Mouse (Mus musculus): Measurements from ENCODE around the gene Atp6ap2. TPM values are rescaled to one million over a fixed set of nuclear protein-coding genes. Genes with fewer than 3 reads are reported as not detected.

Gene Atp6ap2
- 54.5 and 57.4 TPM in 2 replicates for polyA plus RNA-seq (2014; fragmentation: Nextera tagmentation; extraction: Ambion mirVana)

DNA sequence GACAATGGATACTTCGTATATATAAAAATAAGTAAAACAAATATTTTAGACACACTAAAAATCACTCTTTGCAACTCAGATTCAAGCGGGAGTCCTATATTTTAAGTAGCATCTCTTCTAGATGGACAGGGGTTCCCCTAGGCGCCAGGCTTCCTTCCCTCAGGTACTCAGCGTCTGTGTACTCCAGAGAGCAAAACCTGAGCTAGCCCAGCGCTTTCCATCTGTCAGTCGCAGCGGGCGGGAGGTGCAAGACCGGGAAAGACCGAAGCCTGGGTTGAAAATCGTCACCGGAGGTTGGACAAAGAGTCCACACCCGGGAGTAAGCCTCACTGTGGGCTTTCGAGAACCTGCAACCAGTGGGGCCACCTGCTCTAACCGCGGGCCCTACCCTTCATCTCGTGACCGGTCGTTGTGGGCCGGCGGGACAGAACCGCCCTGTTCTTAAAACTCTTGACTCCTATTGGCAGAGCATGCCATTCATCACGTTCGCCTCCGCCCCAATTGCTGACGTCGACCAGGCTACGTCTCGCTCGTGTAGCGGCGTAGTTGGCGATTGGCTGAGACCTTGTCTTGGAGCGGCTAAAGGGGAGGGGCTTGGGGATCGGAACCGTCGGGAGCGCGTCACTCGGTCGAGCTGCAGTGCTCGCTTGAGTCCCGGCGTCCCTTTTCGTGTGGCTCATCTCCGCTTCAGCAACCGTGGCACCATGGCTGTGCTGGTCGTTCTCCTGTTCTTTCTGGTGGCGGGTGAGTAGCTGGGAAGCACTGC lies at the start of gene Atp6ap2:
TSS of gene Atp6ap2 (plus strand) at position 610 of the 766 bp plus-strand sequence.
- ATAC-seq (ENCODE audit: insufficient number of reproducible peaks, low FRiP score, low TSS enrichment, low read depth) (peak; percentile 98), DNase-seq (ENCODE audit: low spot score) (peak; percentile 91)
- Histone ChIP-seq H3K36me3 (ENCODE audit: control insufficient read depth, insufficient read depth, low read length) (no peaks in the 10 kb centered on the region), H3K4me2 (ENCODE audit: low read depth, severe bottlenecking) (peak within 1 kb of the TSS; percentile 41), H3K4me3 (ENCODE audit: low read depth, low read length) (peak within 1 kb of the TSS; percentile 63), H3K4me1 (ENCODE audit: control insufficient read depth, insufficient read depth, low read length) (no peaks in the 10 kb centered on the region), H3K9ac (ENCODE audit: low read length) (peak within 1 kb of the TSS; percentile 67), H3K27ac (replicated peaks; ENCODE audit: low read depth, low read length) (no peak within 1 kb of the TSS), H3K27me3 (ENCODE audit: control insufficient read depth, insufficient read depth, low read length) (no peaks in the 10 kb centered on the region), H3K9me3 (ENCODE audit: control insufficient read depth, low read length) (no peaks in the 10 kb centered on the region)
- WGBS, result 21% methylated on average over 49 of the region's 49 CpGs

DNA sequence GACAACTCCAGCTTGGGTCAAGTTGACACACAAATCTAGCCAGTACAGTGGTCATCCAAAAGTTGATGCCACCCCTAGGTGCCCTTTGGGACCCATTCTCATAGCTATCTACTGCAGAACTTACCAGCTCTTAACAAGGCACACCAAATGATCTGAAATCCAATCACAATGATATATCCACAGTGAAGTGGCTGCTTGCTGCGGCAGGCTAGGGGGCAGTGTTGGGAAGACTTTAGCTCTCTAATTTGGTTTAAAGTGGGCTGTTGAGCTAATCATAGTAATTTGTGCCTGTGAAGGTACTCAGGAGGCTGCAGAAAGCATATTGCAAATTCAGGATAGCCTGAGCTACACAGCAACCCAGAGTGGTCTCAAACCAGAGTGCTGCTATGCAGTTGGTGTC lies 43.2 kb upstream of the Atp6ap2 start:
- H3K4me1 ChIP-seq (ENCODE audit: control insufficient read depth, insufficient read depth, low read length), result no peaks in the 10 kb centered on the region
- H3K4me3 ChIP-seq (ENCODE audit: low read depth, low read length), result no peak overlapping the region
- no peaks in the 10 kb centered on the region for H3K9me3 ChIP-seq (ENCODE audit: control insufficient read depth, low read length)
- no peaks in the 10 kb centered on the region for H3K27me3 ChIP-seq (ENCODE audit: control insufficient read depth, insufficient read depth, low read length)
- no peak overlapping the region for H3K4me2 ChIP-seq (ENCODE audit: low read depth, severe bottlenecking)
- 85% methylated on average over 1 of the region's 1 CpGs for WGBS
- ATAC-seq (ENCODE audit: insufficient number of reproducible peaks, low FRiP score, low TSS enrichment, low read depth), result no peak
- H3K9ac ChIP-seq (ENCODE audit: low read length), result no peak overlapping the region
- H3K36me3 ChIP-seq (ENCODE audit: control insufficient read depth, insufficient read depth, low read length), result no peaks in the 10 kb centered on the region
- no peak overlapping the region for H3K27ac ChIP-seq (replicated peaks; ENCODE audit: low read depth, low read length)
- no peak for DNase-seq (ENCODE audit: low spot score)

DNA sequence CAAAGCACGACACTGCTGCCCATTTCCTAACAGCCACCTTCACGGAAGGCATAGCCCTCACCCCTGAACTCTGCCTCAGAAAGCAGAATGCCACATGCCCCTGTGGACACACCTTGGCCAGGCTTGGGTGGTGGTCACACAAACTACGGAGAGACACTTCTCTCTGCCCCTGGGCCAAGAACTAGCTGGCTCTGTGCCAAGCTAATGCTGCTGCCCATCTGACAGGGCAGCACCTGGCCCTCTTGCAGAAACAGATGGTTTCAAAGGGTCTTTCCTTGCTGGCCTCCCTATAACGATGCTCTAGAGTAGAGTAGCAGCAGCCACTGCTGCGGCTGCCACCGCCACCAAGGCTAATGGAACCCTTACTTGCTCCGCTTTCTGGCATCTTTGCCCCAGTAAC lies 30.5 kb upstream of the Atp6ap2 start:
- no peaks in the 10 kb centered on the region for H3K4me1 ChIP-seq (ENCODE audit: control insufficient read depth, insufficient read depth, low read length)
- no peaks in the 10 kb centered on the region for H3K9me3 ChIP-seq (ENCODE audit: control insufficient read depth, low read length)
- 80% methylated on average over 7 of the region's 7 CpGs for WGBS
- no peaks in the 10 kb centered on the region for H3K27me3 ChIP-seq (ENCODE audit: control insufficient read depth, insufficient read depth, low read length)
- H3K36me3 ChIP-seq (ENCODE audit: control insufficient read depth, insufficient read depth, low read length), result no peaks in the 10 kb centered on the region
- ATAC-seq (ENCODE audit: insufficient number of reproducible peaks, low FRiP score, low TSS enrichment, low read depth), result no peak
- DNase-seq (ENCODE audit: low spot score), result no peak
- H3K4me3 ChIP-seq (ENCODE audit: low read depth, low read length), result no peak overlapping the region
- no peak overlapping the region for H3K9ac ChIP-seq (ENCODE audit: low read length)
- no peak overlapping the region for H3K4me2 ChIP-seq (ENCODE audit: low read depth, severe bottlenecking)
- H3K27ac ChIP-seq (replicated peaks; ENCODE audit: low read depth, low read length), result no peak overlapping the region

DNA sequence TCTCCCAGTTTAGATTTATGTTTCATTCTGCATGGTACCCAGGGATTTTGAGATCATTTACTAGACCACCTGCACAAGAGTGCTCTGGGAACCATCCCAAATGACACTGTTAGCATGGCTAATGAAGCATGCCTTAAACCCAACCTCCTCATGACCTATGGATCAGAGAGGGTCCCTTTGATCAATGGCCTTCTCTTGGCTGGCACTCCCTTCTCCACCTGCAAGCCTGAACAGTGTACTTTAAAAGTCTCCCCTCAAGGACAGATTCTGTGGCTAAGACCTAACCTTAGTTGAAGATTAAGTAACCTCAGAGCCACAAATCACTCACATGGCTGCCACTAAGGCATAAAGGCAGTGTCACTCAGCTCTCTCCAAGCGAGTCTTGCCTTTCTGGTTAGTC lies 16.2 kb upstream of the Atp6ap2 start:
- DNase-seq (ENCODE audit: low spot score) (no peak), ATAC-seq (ENCODE audit: insufficient number of reproducible peaks, low FRiP score, low TSS enrichment, low read depth) (no peak)
- Histone ChIP-seq H3K9me3 (ENCODE audit: control insufficient read depth, low read length) (no peaks in the 10 kb centered on the region), H3K27ac (replicated peaks; ENCODE audit: low read depth, low read length) (no peak overlapping the region), H3K4me1 (ENCODE audit: control insufficient read depth, insufficient read depth, low read length) (no peaks in the 10 kb centered on the region), H3K4me3 (ENCODE audit: low read depth, low read length) (no peak overlapping the region), H3K4me2 (ENCODE audit: low read depth, severe bottlenecking) (no peak overlapping the region), H3K9ac (ENCODE audit: low read length) (no peak overlapping the region), H3K27me3 (ENCODE audit: control insufficient read depth, insufficient read depth, low read length) (no peaks in the 10 kb centered on the region), H3K36me3 (ENCODE audit: control insufficient read depth, insufficient read depth, low read length) (no peaks in the 10 kb centered on the region)
- 62% methylated on average over 1 of the region's 1 CpGs for WGBS

DNA sequence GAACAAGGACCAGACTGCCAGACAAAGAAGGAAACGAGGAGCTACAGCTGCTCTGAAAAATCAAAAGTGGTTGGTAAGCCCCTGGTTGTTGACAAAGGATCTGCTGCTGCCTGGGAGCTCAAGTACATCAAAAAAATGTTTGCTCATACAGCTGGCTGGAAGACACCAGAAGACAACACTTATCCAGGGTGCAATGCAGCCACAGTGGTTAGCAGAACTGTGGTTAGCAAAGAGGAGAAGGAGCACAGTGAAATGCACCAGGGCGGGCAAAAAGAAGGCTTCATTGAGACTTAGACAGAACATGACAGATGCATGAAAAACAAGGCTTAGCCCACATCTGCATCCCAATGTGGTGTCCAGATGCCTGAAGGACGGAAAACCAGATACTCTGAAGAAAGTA lies 9.7 kb upstream of the Atp6ap2 start:
- no peak overlapping the region for H3K4me2 ChIP-seq (ENCODE audit: low read depth, severe bottlenecking)
- ATAC-seq (ENCODE audit: insufficient number of reproducible peaks, low FRiP score, low TSS enrichment, low read depth), result no peak
- H3K36me3 ChIP-seq (ENCODE audit: control insufficient read depth, insufficient read depth, low read length), result no peaks in the 10 kb centered on the region
- H3K27ac ChIP-seq (replicated peaks; ENCODE audit: low read depth, low read length), result no peak overlapping the region
- 58% methylated on average over 3 of the region's 3 CpGs for WGBS
- H3K27me3 ChIP-seq (ENCODE audit: control insufficient read depth, insufficient read depth, low read length), result no peaks in the 10 kb centered on the region
- H3K9me3 ChIP-seq (ENCODE audit: control insufficient read depth, low read length), result no peaks in the 10 kb centered on the region
- DNase-seq (ENCODE audit: low spot score), result no peak
- H3K4me3 ChIP-seq (ENCODE audit: low read depth, low read length), result no peak overlapping the region
- no peak overlapping the region for H3K9ac ChIP-seq (ENCODE audit: low read length)
- H3K4me1 ChIP-seq (ENCODE audit: control insufficient read depth, insufficient read depth, low read length), result no peaks in the 10 kb centered on the region

DNA sequence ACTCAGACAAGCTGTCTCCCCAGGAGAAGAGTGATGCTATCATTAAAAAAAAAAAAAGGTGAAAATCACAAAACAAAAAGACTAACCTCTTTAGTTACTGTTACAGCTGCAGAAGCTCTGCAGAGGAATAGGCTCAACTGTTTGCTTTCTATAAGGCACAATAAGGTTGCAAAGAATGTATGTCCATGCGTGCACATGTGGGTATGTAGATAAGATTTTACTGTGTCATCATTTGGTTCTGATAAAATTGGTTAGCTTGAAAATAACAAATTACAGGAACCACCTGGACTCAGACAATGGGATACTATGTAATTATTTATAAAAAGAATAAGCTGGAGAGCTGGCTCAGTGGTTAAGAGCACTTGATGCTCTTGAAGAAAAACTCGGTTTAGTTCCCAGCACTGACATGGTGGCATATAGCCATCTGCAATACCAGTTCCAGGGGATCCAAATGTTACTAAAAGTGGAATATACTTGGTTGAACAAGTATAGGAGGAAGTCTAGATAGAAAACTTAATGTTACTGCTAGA lies 9.2 kb upstream of the Atp6ap2 start:
- H3K9me3 ChIP-seq (ENCODE audit: control insufficient read depth, low read length), result no peaks in the 10 kb centered on the region
- H3K36me3 ChIP-seq (ENCODE audit: control insufficient read depth, insufficient read depth, low read length), result no peaks in the 10 kb centered on the region
- no peak overlapping the region for H3K4me2 ChIP-seq (ENCODE audit: low read depth, severe bottlenecking)
- H3K4me1 ChIP-seq (ENCODE audit: control insufficient read depth, insufficient read depth, low read length), result no peaks in the 10 kb centered on the region
- no peak overlapping the region for H3K4me3 ChIP-seq (ENCODE audit: low read depth, low read length)
- ATAC-seq (ENCODE audit: insufficient number of reproducible peaks, low FRiP score, low TSS enrichment, low read depth), result no peak
- WGBS, result 93% methylated on average over 2 of the region's 2 CpGs
- no peak overlapping the region for H3K9ac ChIP-seq (ENCODE audit: low read length)
- no peak for DNase-seq (ENCODE audit: low spot score)
- no peak overlapping the region for H3K27ac ChIP-seq (replicated peaks; ENCODE audit: low read depth, low read length)
- no peaks in the 10 kb centered on the region for H3K27me3 ChIP-seq (ENCODE audit: control insufficient read depth, insufficient read depth, low read length)

DNA sequence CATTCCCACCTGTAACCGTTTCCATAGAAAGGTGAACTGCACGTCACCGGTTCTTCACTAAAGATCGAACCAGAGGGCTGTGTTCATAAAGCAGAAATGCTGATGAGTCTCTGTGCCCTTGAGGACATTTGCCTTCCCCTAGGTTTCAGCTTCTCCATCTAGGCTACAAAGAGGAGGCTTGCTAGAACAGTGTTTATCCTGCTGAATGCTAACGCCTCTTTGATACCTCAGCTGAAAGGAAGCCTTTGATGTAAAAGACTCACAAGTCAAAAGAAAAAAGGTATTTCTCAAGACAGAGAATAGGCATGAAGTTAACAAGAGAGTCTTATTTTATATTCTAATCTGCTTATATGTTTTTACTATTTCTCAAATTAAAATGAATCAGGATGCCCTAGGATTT lies 4.3 kb upstream of the Atp6ap2 start:
- Histone ChIP-seq H3K4me3 (ENCODE audit: low read depth, low read length) (no peak overlapping the region), H3K27me3 (ENCODE audit: control insufficient read depth, insufficient read depth, low read length) (no peaks in the 10 kb centered on the region), H3K27ac (replicated peaks; ENCODE audit: low read depth, low read length) (no peak overlapping the region), H3K4me2 (ENCODE audit: low read depth, severe bottlenecking) (no peak overlapping the region), H3K4me1 (ENCODE audit: control insufficient read depth, insufficient read depth, low read length) (no peaks in the 10 kb centered on the region), H3K9ac (ENCODE audit: low read length) (no peak overlapping the region), H3K9me3 (ENCODE audit: control insufficient read depth, low read length) (no peaks in the 10 kb centered on the region), H3K36me3 (ENCODE audit: control insufficient read depth, insufficient read depth, low read length) (no peaks in the 10 kb centered on the region)
- 85% methylated on average over 5 of the region's 5 CpGs for WGBS
- no peak for DNase-seq (ENCODE audit: low spot score)
- ATAC-seq (ENCODE audit: insufficient number of reproducible peaks, low FRiP score, low TSS enrichment, low read depth), result no peak

DNA sequence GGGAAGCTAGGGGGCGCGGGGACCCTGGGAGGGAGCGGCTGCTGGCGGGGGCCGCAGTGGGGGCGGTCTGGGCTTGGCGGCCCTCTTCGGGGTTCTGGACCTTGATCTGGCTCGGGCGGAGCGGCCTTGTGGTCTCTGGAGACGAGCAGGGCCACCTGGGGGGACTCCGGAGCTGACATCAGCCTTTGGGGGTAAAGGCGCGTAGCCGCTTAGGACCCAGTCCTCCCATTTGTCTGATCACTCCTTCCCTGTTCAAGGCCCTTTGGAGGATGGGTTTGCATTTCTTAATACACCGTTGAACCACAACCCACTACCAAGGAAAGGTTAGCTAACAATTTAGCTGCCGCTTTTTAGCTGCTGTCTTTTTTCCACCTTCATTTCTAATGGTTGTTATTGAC lies 356 bp downstream of the Atp6ap2 start:
- Histone ChIP-seq H3K27me3 (ENCODE audit: control insufficient read depth, insufficient read depth, low read length) (no peaks in the 10 kb centered on the region), H3K4me3 (ENCODE audit: low read depth, low read length) (peak overlapping the region; percentile 63), H3K36me3 (ENCODE audit: control insufficient read depth, insufficient read depth, low read length) (no peaks in the 10 kb centered on the region), H3K9me3 (ENCODE audit: control insufficient read depth, low read length) (no peaks in the 10 kb centered on the region), H3K27ac (replicated peaks; ENCODE audit: low read depth, low read length) (no peak overlapping the region), H3K4me1 (ENCODE audit: control insufficient read depth, insufficient read depth, low read length) (no peaks in the 10 kb centered on the region), H3K9ac (ENCODE audit: low read length) (peak overlapping the region; percentile 67), H3K4me2 (ENCODE audit: low read depth, severe bottlenecking) (peak overlapping the region; percentile 41)
- ATAC-seq (ENCODE audit: insufficient number of reproducible peaks, low FRiP score, low TSS enrichment, low read depth) (peak; percentile 54), DNase-seq (ENCODE audit: low spot score) (no peak)
- 25% methylated on average over 17 of the region's 18 CpGs for WGBS
